9 mouse cellular contexts compared by ENCODE assay signal in genomic region chr16:97534448-97534847, GRCm38 (mm10). TPM values are rescaled to one million over a fixed set of nuclear protein-coding genes. Genes with fewer than 3 reads are reported as not detected.
DNase-seq lines count a peak whose midpoint lies in the region; ATAC-seq and TF ChIP-seq lines count a peak whose summit lies in the region.
"Had no signal": no experiment of that assay in that cellular context is flagged by ENCODE, and none has a peak within 500 bp of the region (broad histone marks: within the 10 kb centered on the region; RNA-seq: fewer than 3 reads in every experiment).

No protein-coding gene starts in this region.

- no peaks in the 10 kb centered on the region for H3K9me3 ChIP-seq in liver, embryonic 11.5 days (ENCODE audit: control insufficient read depth, low read length)

- H3K27me3 ChIP-seq in thymus, adult 2 months (ENCODE audit: control insufficient read depth, insufficient read depth, low read length) = no peaks in the 10 kb centered on the region
- H3K27me3 ChIP-seq in liver, embryonic 11.5 days (replicated peaks; ENCODE audit: control insufficient read depth, insufficient read depth, low read length) = no peaks in the 10 kb centered on the region

- peak overlapping the region; percentile 54 for H3K4me2 ChIP-seq in liver, embryonic 11.5 days

- peak overlapping the region; percentile 80; the same call in 1 of the 2 replicates for H3K27ac ChIP-seq in thymus, adult 2 months (ENCODE audit: control insufficient read depth, insufficient read depth, low read length)
- no peak overlapping the region for H3K27ac ChIP-seq in liver, embryonic 11.5 days (ENCODE audit: low read depth, low read length)

- intact Hi-C loops in heart, postnatal 36 days (cut with DNase I) = no loop called here

- no peak for TF ChIP-seq POLR2A in thymus, adult 2 months (IDR thresholded peaks at IDR 0.05; ENCODE audit: control insufficient read depth, extremely low read depth, insufficient read depth, low read length, poor library complexity)

- 24% methylated on average over 1 of the region's 1 CpGs for WGBS in thymus, adult 2 months
- 27% methylated on average over 1 of the region's 1 CpGs for WGBS in liver, embryonic 11.5 days

- H3K9ac ChIP-seq in liver, embryonic 11.5 days (ENCODE audit: low read depth, low read length) = no peak overlapping the region

- TF ChIP-seq CTCF in thymus, adult 2 months (IDR thresholded peaks at IDR 0.05; ENCODE audit: borderline replicate concordance, control insufficient read depth, extremely low read depth, insufficient read depth, low read length, poor library complexity) = no peak

- H3K36me3 ChIP-seq in thymus, adult 2 months (ENCODE audit: control insufficient read depth, insufficient read depth, low read length) = no peaks in the 10 kb centered on the region
- no peaks in the 10 kb centered on the region for H3K36me3 ChIP-seq in liver, embryonic 11.5 days (ENCODE audit: control insufficient read depth, insufficient read depth, low read length)

- DNase-seq in heart, adult 11 months = peak; percentile 91
- no peak for DNase-seq in heart, postnatal 36 days
- DNase-seq in thymus, adult 2 months = no peak
- no peak for DNase-seq in thymus, postnatal 36 days
- no peak for DNase-seq in liver, embryonic 11.5 days (ENCODE audit: low spot score)
- no peak for DNase-seq in adipocyte (ENCODE audit: low spot score)
- DNase-seq in frontal cortex, postnatal 36 days (ENCODE audit: low spot score in 2 of 2) = no peak

- peaks cover 31% of the 10 kb centered on the region for H3K4me1 ChIP-seq in thymus, adult 2 months (replicated peaks; ENCODE audit: control insufficient read depth, insufficient read depth, low read length)
- H3K4me1 ChIP-seq in liver, embryonic 11.5 days (replicated peaks; ENCODE audit: control insufficient read depth, insufficient read depth, low read length) = peaks cover 20% of the 10 kb centered on the region

- no peak for ATAC-seq in liver, embryonic 11.5 days (replicated peaks; ENCODE audit: low FRiP score)
- ATAC-seq in monocyte, adult 5-6 weeks (replicated peaks; ENCODE audit: insufficient number of reproducible peaks, low FRiP score, low TSS enrichment, poor library complexity, severe bottlenecking) = no peak

- H3K4me3 ChIP-seq in thymus, adult 2 months (ENCODE audit: control insufficient read depth, insufficient read depth, low read length) = peak overlapping the region; percentile 39
- no peak overlapping the region for H3K4me3 ChIP-seq in liver, embryonic 11.5 days (ENCODE audit: low read depth, low read length)

RNA-seq across cellular contexts. Expression of gene Fam3b, which starts 19.8 kb away (rescaled TPM):
- total RNA-seq in heart, postnatal 36 days (2021) = not detected
- polyA plus RNA-seq in thymus, adult 2 months (2012; rRNA removed) = 0.23 and 0.27 TPM in 2 replicates
- polyA plus RNA-seq in liver, embryonic 11.5 days (2014; fragmentation: Nextera tagmentation; extraction: Ambion mirVana) = not detected in 2 replicates
- 0.96 TPM in 1 of 3 replicates, not detected in the others for total RNA-seq in monocyte, adult 5-6 weeks (2017)
- total RNA-seq: heart, adult 18-20 months had no signal
